Mouse (Mus musculus) cerebellum, adult 2 months (tissue): ENCODE results near the gene Adra1d.

Experiments used
- CTCF ChIP-seq: fragments of 200-500 bp; IDR thresholded peaks from 2 replicates; pipeline ENCODE4 v1.5.1; 2011; ENCODE audit warnings: low read depth, mild to moderate bottlenecking, control low read depth, low read length, moderate library complexity, borderline replicate concordance; ENCODE audit not compliant: insufficient read depth
- POLR2A ChIP-seq: fragments of 200-500 bp; IDR thresholded peaks from 2 replicates; pipeline ENCODE4 v1.6.1; 2011; ENCODE audit warnings: low read length, control low read depth, borderline replicate concordance; ENCODE audit not compliant: insufficient read depth

GRCm38 (mm10) chr2:131546308-131546700 lies 15.8 kb downstream of the Adra1d start:
- TF ChIP-seq CTCF (no peak), POLR2A (no peak)
